Mouse (Mus musculus): ENCODE results near the gene Cd9. TPM values are rescaled to one million over a fixed set of nuclear protein-coding genes. Genes with fewer than 3 reads are reported as not detected.

The Cd9 gene
- polyA plus RNA-seq, 1 experiment from 2014 or later = 168 TPM

DNA sequence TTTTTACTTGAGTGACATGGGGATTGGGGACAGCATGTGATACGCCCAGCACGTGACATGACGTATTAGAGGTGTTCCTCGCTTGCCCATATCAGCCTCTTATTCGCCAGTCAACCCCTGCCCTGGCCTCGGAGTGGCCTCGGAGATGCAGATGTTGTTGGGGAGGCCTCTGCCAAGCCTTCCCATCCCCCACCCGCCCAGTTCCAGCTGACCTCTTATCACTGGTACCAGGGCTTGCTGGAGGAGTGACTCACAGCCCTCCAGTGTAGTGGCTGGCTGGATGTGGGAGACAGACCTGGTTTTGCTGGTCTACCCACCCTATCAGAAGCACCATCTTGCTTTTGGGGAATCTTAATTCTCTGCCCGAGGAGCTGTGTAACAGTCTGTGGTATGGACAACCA is 21.3 kb downstream of the Cd9 start:
- peaks cover 46% of the 10 kb centered on the region for H3K4me1 ChIP-seq (ENCODE audit: control insufficient read depth, low read depth, low read length)
- H3K36me3 ChIP-seq (ENCODE audit: control insufficient read depth, insufficient read depth) = no peaks in the 10 kb centered on the region; the same call in 1 of the 2 replicates
- ATAC-seq (ENCODE audit: low read depth) = peak; percentile 93
- peak overlapping the region; percentile 42 for H3K4me2 ChIP-seq (ENCODE audit: low read depth, low read length)
- no peak overlapping the region for H3K4me3 ChIP-seq (ENCODE audit: low read depth, low read length)
- peak overlapping the region; percentile 86 for H3K27ac ChIP-seq (ENCODE audit: low read length)
- peak overlapping the region; percentile 35; the same call in 1 of the 2 replicates for H3K9ac ChIP-seq (ENCODE audit: low read depth, low read length)
- no peaks in the 10 kb centered on the region for H3K9me3 ChIP-seq (replicated peaks; ENCODE audit: control insufficient read depth, low read length)
- WGBS (ENCODE audit: insufficient replicate concordance) = 30% methylated on average over 9 of the region's 9 CpGs
- no peaks in the 10 kb centered on the region for H3K27me3 ChIP-seq (ENCODE audit: control insufficient read depth, insufficient read depth, low read depth, low read length)

DNA sequence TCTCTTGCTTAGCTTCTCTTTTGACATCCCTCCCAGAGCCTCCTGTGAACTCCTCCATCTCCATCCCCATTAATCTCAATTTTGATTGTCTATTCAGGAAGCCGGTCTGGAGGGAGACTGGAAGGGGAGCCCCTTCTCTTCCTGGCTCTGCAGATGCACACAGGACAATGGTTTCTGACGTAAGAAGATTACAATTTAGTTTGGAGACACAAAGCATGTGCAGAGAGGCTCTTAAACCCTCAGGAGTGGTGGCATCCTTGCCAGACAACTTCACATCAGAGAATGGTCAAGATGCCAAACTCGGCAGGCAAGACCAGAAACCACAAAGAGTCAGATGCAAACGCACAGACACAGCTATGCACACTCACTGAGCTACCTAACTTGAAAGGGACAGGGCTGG is 22.7 kb downstream of the Cd9 start:
- no peaks in the 10 kb centered on the region for H3K9me3 ChIP-seq (replicated peaks; ENCODE audit: control insufficient read depth, low read length)
- no peak overlapping the region for H3K27ac ChIP-seq (ENCODE audit: low read length)
- no peak for ATAC-seq (ENCODE audit: low read depth)
- peaks cover 41% of the 10 kb centered on the region for H3K4me1 ChIP-seq (ENCODE audit: control insufficient read depth, low read depth, low read length)
- no peaks in the 10 kb centered on the region for H3K27me3 ChIP-seq (ENCODE audit: control insufficient read depth, insufficient read depth, low read depth, low read length)
- 32% methylated on average over 4 of the region's 4 CpGs for WGBS (ENCODE audit: insufficient replicate concordance)
- no peaks in the 10 kb centered on the region; the same call in 1 of the 2 replicates for H3K36me3 ChIP-seq (ENCODE audit: control insufficient read depth, insufficient read depth)
- H3K9ac ChIP-seq (ENCODE audit: low read depth, low read length) = no peak overlapping the region
- no peak overlapping the region for H3K4me2 ChIP-seq (ENCODE audit: low read depth, low read length)
- no peak overlapping the region for H3K4me3 ChIP-seq (ENCODE audit: low read depth, low read length)

DNA sequence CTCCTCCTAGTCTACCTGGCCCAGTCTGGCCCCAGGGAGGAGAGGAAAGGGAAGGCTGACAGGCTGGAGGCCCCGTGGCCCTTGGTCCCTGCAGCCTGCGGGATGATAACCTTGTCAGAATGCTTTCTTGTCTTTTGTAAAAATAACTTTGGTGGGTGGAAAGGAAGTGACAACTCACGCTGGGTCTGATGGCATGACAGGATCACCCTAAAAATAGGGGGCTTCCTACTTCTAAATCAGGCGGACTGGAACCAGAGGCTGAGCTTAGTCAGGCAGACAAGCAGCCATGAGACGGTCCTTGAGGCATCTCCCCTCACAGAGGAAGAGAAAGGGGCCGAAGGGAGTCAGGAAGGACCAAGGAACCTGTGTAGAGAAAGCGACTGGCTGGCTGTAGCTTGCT is 23.3 kb downstream of the Cd9 start:
- Histone ChIP-seq H3K27me3 (ENCODE audit: control insufficient read depth, insufficient read depth, low read depth, low read length) (no peaks in the 10 kb centered on the region), H3K27ac (ENCODE audit: low read length) (no peak overlapping the region), H3K4me1 (ENCODE audit: control insufficient read depth, low read depth, low read length) (peaks cover 35% of the 10 kb centered on the region), H3K4me2 (ENCODE audit: low read depth, low read length) (no peak overlapping the region), H3K4me3 (ENCODE audit: low read depth, low read length) (no peak overlapping the region), H3K9me3 (replicated peaks; ENCODE audit: control insufficient read depth, low read length) (no peaks in the 10 kb centered on the region), H3K9ac (ENCODE audit: low read depth, low read length) (no peak overlapping the region), H3K36me3 (ENCODE audit: control insufficient read depth, insufficient read depth) (no peaks in the 10 kb centered on the region; the same call in 1 of the 2 replicates)
- ATAC-seq (ENCODE audit: low read depth) = no peak
- 29% methylated on average over 7 of the region's 7 CpGs for WGBS (ENCODE audit: insufficient replicate concordance)

DNA sequence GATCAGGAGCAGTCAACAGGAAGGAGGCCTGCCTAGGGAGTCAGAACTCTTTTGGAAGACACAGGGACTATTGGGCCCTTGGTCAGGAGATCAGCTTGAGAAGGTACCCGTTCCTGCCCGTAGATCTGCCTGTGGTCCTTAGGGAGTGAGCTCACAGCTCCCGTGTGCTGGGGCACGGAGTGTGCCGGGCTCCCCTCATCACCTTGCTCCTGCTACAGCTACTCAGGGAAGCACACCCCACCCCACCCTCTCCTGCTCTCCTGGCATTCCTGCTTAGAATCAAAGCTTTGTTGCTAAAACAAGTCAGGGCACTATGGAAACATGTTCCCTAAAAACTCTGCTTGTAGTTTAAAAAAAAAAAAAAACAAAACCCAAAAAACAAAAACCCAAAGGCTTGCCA is 24.0 kb downstream of the Cd9 start:
- Histone ChIP-seq H3K4me1 (ENCODE audit: control insufficient read depth, low read depth, low read length) (peaks cover 30% of the 10 kb centered on the region), H3K4me3 (ENCODE audit: low read depth, low read length) (no peak overlapping the region), H3K4me2 (ENCODE audit: low read depth, low read length) (no peak overlapping the region), H3K27ac (ENCODE audit: low read length) (no peak overlapping the region), H3K9me3 (replicated peaks; ENCODE audit: control insufficient read depth, low read length) (no peaks in the 10 kb centered on the region), H3K27me3 (ENCODE audit: control insufficient read depth, insufficient read depth, low read depth, low read length) (no peaks in the 10 kb centered on the region), H3K9ac (ENCODE audit: low read depth, low read length) (no peak overlapping the region), H3K36me3 (ENCODE audit: control insufficient read depth, insufficient read depth) (no peaks in the 10 kb centered on the region; the same call in 1 of the 2 replicates)
- WGBS (ENCODE audit: insufficient replicate concordance) = 83% methylated on average over 5 of the region's 5 CpGs
- no peak for ATAC-seq (ENCODE audit: low read depth)

DNA sequence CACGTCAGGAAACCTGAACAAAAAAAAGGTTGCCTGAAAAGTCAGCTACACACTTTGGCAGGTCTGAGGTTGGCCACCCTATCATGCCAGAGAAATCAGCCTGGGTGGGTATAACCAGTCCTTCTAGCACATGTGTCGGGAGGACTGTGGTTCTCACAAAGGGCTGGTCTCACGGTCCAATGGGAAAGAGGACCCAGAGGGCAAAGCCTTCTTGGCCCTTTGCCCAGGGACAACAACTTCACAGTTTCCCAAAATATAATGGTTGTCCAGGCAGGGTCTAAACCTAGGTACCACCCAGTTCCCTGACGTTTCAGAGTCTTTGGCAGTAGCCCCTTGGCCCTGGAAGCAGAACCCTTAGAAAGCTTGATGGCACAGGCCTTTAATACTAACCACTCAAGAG is 25.4 kb downstream of the Cd9 start:
- H3K4me1 ChIP-seq (ENCODE audit: control insufficient read depth, low read depth, low read length) = peaks cover 17% of the 10 kb centered on the region
- 63% methylated on average over 4 of the region's 4 CpGs for WGBS (ENCODE audit: insufficient replicate concordance)
- H3K4me2 ChIP-seq (ENCODE audit: low read depth, low read length) = no peak overlapping the region
- H3K9me3 ChIP-seq (replicated peaks; ENCODE audit: control insufficient read depth, low read length) = no peaks in the 10 kb centered on the region
- H3K27me3 ChIP-seq (ENCODE audit: control insufficient read depth, insufficient read depth, low read depth, low read length) = no peaks in the 10 kb centered on the region
- no peak overlapping the region for H3K4me3 ChIP-seq (ENCODE audit: low read depth, low read length)
- H3K9ac ChIP-seq (ENCODE audit: low read depth, low read length) = no peak overlapping the region
- H3K27ac ChIP-seq (ENCODE audit: low read length) = no peak overlapping the region
- H3K36me3 ChIP-seq (ENCODE audit: control insufficient read depth, insufficient read depth) = no peaks in the 10 kb centered on the region; the same call in 1 of the 2 replicates
- ATAC-seq (ENCODE audit: low read depth) = no peak

DNA sequence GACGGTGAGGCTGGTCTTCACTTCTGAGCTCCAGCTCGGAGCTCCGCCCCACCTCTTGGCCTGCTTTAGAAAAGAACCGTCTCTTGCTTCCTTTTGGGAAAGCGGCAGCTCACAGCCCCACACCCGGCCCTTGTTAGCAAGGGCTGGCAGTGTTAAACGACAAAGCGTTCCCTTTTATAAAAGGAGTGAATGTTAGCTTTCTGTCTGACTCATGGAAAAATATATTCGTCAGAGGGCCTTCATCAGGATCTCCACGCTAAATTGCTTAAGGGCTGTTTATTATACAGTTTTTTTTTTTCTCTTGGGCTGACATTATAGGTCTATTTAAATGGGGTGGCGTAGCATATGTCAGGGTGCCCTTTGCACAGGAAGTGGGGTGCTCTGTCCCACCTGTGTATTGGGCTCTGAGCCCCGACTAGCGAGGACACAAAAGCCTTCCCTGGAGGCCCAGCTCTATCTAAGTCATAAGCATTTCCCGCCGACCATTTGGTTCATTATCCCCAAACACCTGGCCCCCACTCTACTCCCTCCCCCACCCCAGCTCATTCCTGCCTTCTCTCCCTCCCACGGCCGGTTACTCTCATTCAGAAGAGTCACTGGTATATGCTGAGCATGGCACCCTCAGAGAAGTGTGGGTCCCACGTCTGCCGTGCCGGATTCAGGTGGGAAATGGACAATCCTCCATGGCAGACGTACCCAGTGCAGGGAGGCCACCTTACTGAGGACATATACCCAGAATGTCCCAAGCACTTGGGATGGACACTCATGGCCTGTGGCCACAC is 26.2 kb downstream of the Cd9 start:
- Histone ChIP-seq H3K4me2 (ENCODE audit: low read depth, low read length) (no peak overlapping the region), H3K4me1 (ENCODE audit: control insufficient read depth, low read depth, low read length) (peaks cover 8% of the 10 kb centered on the region), H3K27ac (ENCODE audit: low read length) (no peak overlapping the region), H3K4me3 (ENCODE audit: low read depth, low read length) (no peak overlapping the region), H3K9ac (ENCODE audit: low read depth, low read length) (no peak overlapping the region), H3K36me3 (ENCODE audit: control insufficient read depth, insufficient read depth) (no peaks in the 10 kb centered on the region; the same call in 1 of the 2 replicates), H3K27me3 (ENCODE audit: control insufficient read depth, insufficient read depth, low read depth, low read length) (no peaks in the 10 kb centered on the region), H3K9me3 (replicated peaks; ENCODE audit: control insufficient read depth, low read length) (no peaks in the 10 kb centered on the region)
- 61% methylated on average over 21 of the region's 21 CpGs for WGBS (ENCODE audit: insufficient replicate concordance)
- no peak for ATAC-seq (ENCODE audit: low read depth)

DNA sequence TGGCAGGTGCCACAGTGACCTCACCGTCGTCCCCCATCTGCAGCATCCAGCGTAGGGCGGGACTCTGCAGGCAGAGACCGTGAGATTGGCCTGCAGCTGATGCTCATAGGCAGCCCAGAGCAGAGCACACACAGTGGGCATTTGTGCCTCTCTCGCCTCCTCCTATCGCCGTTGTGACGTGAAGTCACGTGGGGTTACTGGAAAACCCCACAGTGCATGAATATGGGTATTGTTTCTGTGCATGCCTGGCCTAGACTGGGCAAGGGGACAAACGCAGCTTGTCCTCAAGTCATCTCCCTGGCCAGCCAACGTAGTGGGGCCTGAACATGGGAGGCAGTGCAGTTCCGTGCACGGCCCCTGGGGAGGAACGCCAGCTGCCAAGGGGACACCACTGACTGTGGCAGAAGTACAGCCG is 27.3 kb downstream of the Cd9 start:
- no peak overlapping the region for H3K27ac ChIP-seq (ENCODE audit: low read length)
- no peaks in the 10 kb centered on the region; the same call in 1 of the 2 replicates for H3K36me3 ChIP-seq (ENCODE audit: control insufficient read depth, insufficient read depth)
- ATAC-seq (ENCODE audit: low read depth) = no peak
- 67% methylated on average over 16 of the region's 16 CpGs for WGBS (ENCODE audit: insufficient replicate concordance)
- H3K27me3 ChIP-seq (ENCODE audit: control insufficient read depth, insufficient read depth, low read depth, low read length) = no peaks in the 10 kb centered on the region
- H3K9me3 ChIP-seq (replicated peaks; ENCODE audit: control insufficient read depth, low read length) = no peaks in the 10 kb centered on the region
- no peak overlapping the region for H3K4me2 ChIP-seq (ENCODE audit: low read depth, low read length)
- no peak overlapping the region for H3K4me3 ChIP-seq (ENCODE audit: low read depth, low read length)
- H3K4me1 ChIP-seq (ENCODE audit: control insufficient read depth, low read depth, low read length) = peaks cover 3% of the 10 kb centered on the region
- no peak overlapping the region for H3K9ac ChIP-seq (ENCODE audit: low read depth, low read length)

DNA sequence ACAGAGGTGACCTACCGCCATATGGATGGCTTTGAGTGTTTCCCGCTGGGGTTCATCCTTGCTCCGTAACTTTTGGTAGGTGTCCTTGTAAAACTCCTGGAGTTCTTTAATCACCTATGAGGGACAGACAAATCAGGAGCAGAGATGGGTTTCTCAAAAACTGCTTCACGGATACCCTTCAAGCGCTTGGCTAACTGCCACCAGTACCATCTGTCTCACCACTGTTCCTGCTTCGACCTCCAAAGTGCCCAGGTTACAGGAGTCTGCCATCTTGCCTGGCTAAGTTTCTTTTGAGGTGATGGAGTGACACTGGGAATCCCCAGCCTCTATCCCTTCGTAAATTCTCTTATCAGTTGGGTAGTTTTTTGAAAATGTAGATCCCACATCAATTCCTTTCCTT is 32.3 kb downstream of the Cd9 start:
- H3K36me3 ChIP-seq (ENCODE audit: control insufficient read depth, insufficient read depth) = no peaks in the 10 kb centered on the region
- no peak overlapping the region for H3K9ac ChIP-seq (ENCODE audit: low read depth, low read length)
- H3K27me3 ChIP-seq (ENCODE audit: control insufficient read depth, insufficient read depth, low read depth, low read length) = no peaks in the 10 kb centered on the region
- no peak for ATAC-seq (ENCODE audit: low read depth)
- 71% methylated on average over 7 of the region's 7 CpGs for WGBS (ENCODE audit: insufficient replicate concordance)
- H3K4me1 ChIP-seq (ENCODE audit: control insufficient read depth, low read depth, low read length) = peaks cover 3% of the 10 kb centered on the region; the same call in 1 of the 2 replicates
- no peaks in the 10 kb centered on the region for H3K9me3 ChIP-seq (replicated peaks; ENCODE audit: control insufficient read depth, low read length)
- no peak overlapping the region for H3K4me3 ChIP-seq (ENCODE audit: low read depth, low read length)
- H3K4me2 ChIP-seq (ENCODE audit: low read depth, low read length) = no peak overlapping the region
- H3K27ac ChIP-seq (ENCODE audit: low read length) = no peak overlapping the region

DNA sequence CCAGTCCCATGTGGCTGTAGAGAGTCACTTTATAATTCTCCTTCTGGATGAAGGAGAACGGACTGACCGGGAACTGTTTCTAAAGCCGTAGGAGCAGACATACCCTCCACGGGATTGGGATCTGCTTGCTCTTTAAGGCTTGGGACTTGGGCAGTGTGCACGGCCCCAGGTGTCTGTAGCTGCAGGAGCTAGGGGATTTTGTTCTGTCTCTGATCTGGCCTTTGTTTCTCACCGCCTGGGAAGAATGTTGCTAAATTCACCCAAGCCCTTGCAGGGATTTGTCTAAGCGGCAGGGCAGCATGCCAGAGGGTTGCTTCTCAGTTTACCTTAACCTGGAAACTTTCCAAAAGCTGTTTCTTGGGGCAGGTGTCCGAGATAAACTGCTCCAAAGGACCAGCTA is 32.8 kb downstream of the Cd9 start:
- no peaks in the 10 kb centered on the region for H3K9me3 ChIP-seq (replicated peaks; ENCODE audit: control insufficient read depth, low read length)
- WGBS (ENCODE audit: insufficient replicate concordance) = 68% methylated on average over 8 of the region's 8 CpGs
- no peak overlapping the region for H3K27ac ChIP-seq (ENCODE audit: low read length)
- H3K4me1 ChIP-seq (ENCODE audit: control insufficient read depth, low read depth, low read length) = peaks cover 3% of the 10 kb centered on the region; the same call in 1 of the 2 replicates
- no peak overlapping the region for H3K4me2 ChIP-seq (ENCODE audit: low read depth, low read length)
- no peaks in the 10 kb centered on the region for H3K36me3 ChIP-seq (ENCODE audit: control insufficient read depth, insufficient read depth)
- no peaks in the 10 kb centered on the region for H3K27me3 ChIP-seq (ENCODE audit: control insufficient read depth, insufficient read depth, low read depth, low read length)
- no peak for ATAC-seq (ENCODE audit: low read depth)
- H3K9ac ChIP-seq (ENCODE audit: low read depth, low read length) = no peak overlapping the region
- H3K4me3 ChIP-seq (ENCODE audit: low read depth, low read length) = no peak overlapping the region

Data from liver, embryonic 16.5 days (tissue).